Mouse (Mus musculus) lung, embryonic 14.5 days (tissue): Measurements from ENCODE around the gene Cd93. TPM values are rescaled to one million over a fixed set of nuclear protein-coding genes. Genes with fewer than 3 reads are reported as not detected.
A peak's percentile ranks its signal among the peaks of the same experiment; 100 is the strongest.

ENCODE experiments used
- ATAC-seq: fragments of 200-750 bp; cut with Nextera tagmentation; 2 replicates; pipeline ENCODE4 v1.8.0; 2017; ENCODE audit warnings: mild to moderate bottlenecking, moderate TSS enrichment, moderate library complexity; ENCODE audit not compliant: insufficient read depth
- DNase-seq: peaks from one replicate; pipeline ENCODE4 v3.0.0-alpha.2; 2015
- H3K27ac ChIP-seq: fragments of 300-500 bp; sonication (generic); 2 replicates; pipeline ENCODE4 v1.5.1; 2014; ENCODE audit warnings: low read depth, mild to moderate bottlenecking, moderate library complexity
- H3K27me3 ChIP-seq: fragments of 300-500 bp; sonication (generic); 2 replicates; pipeline ENCODE4 v1.6.1; 2014; ENCODE audit warnings: low read length, control low read depth; ENCODE audit not compliant: insufficient read depth
- H3K36me3 ChIP-seq: fragments of 300-500 bp; sonication (generic); 2 replicates; pipeline ENCODE4 v1.6.1; 2014; ENCODE audit warnings: control low read depth; ENCODE audit not compliant: insufficient read depth
- H3K4me1 ChIP-seq: fragments of 300-500 bp; sonication (generic); 2 replicates; pipeline ENCODE4 v1.6.1; 2014; ENCODE audit warnings: antibody characterized with exemption, control low read depth; ENCODE audit not compliant: insufficient read depth
- H3K4me2 ChIP-seq: fragments of 300-500 bp; sonication (generic); 2 replicates; pipeline ENCODE4 v1.6.1; 2014; ENCODE audit warnings: mild to moderate bottlenecking
- H3K4me3 ChIP-seq: fragments of 300-500 bp; sonication (generic); 2 replicates; pipeline ENCODE4 v1.5.1; 2014; ENCODE audit warnings: low read depth, low read length
- H3K9ac ChIP-seq: fragments of 300-500 bp; sonication (generic); 2 replicates; pipeline ENCODE4 v1.6.1; 2014
- H3K9me3 ChIP-seq: fragments of 300-500 bp; sonication (generic); 2 replicates; pipeline ENCODE4 v1.6.1; 2016; ENCODE audit warnings: low read depth, low read length, control low read depth
- CTCF ChIP-seq: IDR thresholded peaks from 2 replicates; pipeline ENCODE4 v1.5.1; 2016; ENCODE audit warnings: antibody characterized with exemption, low read depth
- WGBS: fragments of 180-500 bp; shearing (Covaris S2); extraction: QIAGEN DNeasy Blood & Tissue Kit; methylation state at CpG from one replicate; pipeline ENCODE4 v1.1.7; 2014; 5-methylcytosine and 5-hydroxymethylcytosine counted together
- polyA plus RNA-seq: library from polyadenylated mRNA; unstranded; fragments of >200 nt; fragmentation: Nextera tagmentation; extraction: Ambion mirVana; gene quantifications from 2 replicates; pipeline ENCODE4 v1.2.1, GENCODE M21; 2014

Cd93 gene
- polyA plus RNA-seq, result 33.7 and 34.4 TPM in 2 replicates

GRCm38 (mm10) chr2:148443249-148443958 lies at the start of gene Cd93:
TSS of gene Cd93 (minus strand) at chr2:148443563.
- Histone ChIP-seq H3K9ac (peak within 1 kb of the TSS; percentile 55), H3K9me3 (no peaks in the 10 kb centered on the region), H3K27me3 (no peaks in the 10 kb centered on the region), H3K4me1 (peaks cover 12% of the 10 kb centered on the region), H3K27ac (peak within 1 kb of the TSS; percentile 86), H3K36me3 (no peaks in the 10 kb centered on the region; the same call in 1 of the 2 replicates), H3K4me2 (peak within 1 kb of the TSS; percentile 42), H3K4me3 (peak within 1 kb of the TSS; percentile 34)
- ATAC-seq (peak; percentile 74), DNase-seq (peak; percentile 69)
- WGBS, result 36% methylated on average over 13 of the region's 13 CpGs
- TF ChIP-seq CTCF, result no peak

GRCm38 (mm10) chr2:148492108-148492507 lies 48.7 kb upstream of the Cd93 start:
- ATAC-seq, result no peak; the same call in 1 of the 2 replicates
- Histone ChIP-seq H3K4me1 (no peaks in the 10 kb centered on the region), H3K27me3 (no peaks in the 10 kb centered on the region), H3K4me2 (no peak overlapping the region), H3K9ac (no peak overlapping the region), H3K27ac (no peak overlapping the region), H3K4me3 (no peak overlapping the region), H3K36me3 (no peaks in the 10 kb centered on the region), H3K9me3 (no peaks in the 10 kb centered on the region)
- TF ChIP-seq CTCF, result no peak
- WGBS, result 27% methylated on average over 4 of the region's 4 CpGs
- peak; percentile 31 for DNase-seq

- WGBS, result 27% methylated on average over 6 of the region's 6 CpGs
- Histone ChIP-seq H3K9me3 (no peaks in the 10 kb centered on the region), H3K27me3 (no peaks in the 10 kb centered on the region), H3K4me2 (no peak overlapping the region), H3K4me3 (no peak overlapping the region), H3K4me1 (no peaks in the 10 kb centered on the region), H3K9ac (no peak overlapping the region), H3K27ac (0 out of 2 replicates have a peak overlapping the region, but pooled peaks have one; percentile 32), H3K36me3 (no peaks in the 10 kb centered on the region)
- DNase-seq (peak; percentile 51), ATAC-seq (peak; percentile 64)
- TF ChIP-seq CTCF, result no peak
These were observed 46.8 kb upstream of the Cd93 start for GRCm38 (mm10) chr2:148490150-148490549.

GRCm38 (mm10) chr2:148488885-148489284 lies 45.5 kb upstream of the Cd93 start:
- no peaks in the 10 kb centered on the region for H3K4me1 ChIP-seq
- no peak for ATAC-seq
- WGBS, result 91% methylated on average over 2 of the region's 2 CpGs
- H3K4me3 ChIP-seq, result no peak overlapping the region
- H3K4me2 ChIP-seq, result no peak overlapping the region
- no peak for TF ChIP-seq CTCF
- DNase-seq, result no peak
- H3K27me3 ChIP-seq, result no peaks in the 10 kb centered on the region
- no peak overlapping the region for H3K9ac ChIP-seq
- H3K36me3 ChIP-seq, result no peaks in the 10 kb centered on the region
- H3K9me3 ChIP-seq, result no peaks in the 10 kb centered on the region
- H3K27ac ChIP-seq, result no peak overlapping the region

- 87% methylated on average over 4 of the region's 4 CpGs for WGBS
These were observed 42.2 kb upstream of the Cd93 start for GRCm38 (mm10) chr2:148485576-148485975.

GRCm38 (mm10) chr2:148480376-148480775 lies 37.0 kb upstream of the Cd93 start:
- DNase-seq (no peak), ATAC-seq (no peak)
- Histone ChIP-seq H3K4me2 (no peak overlapping the region), H3K9me3 (no peaks in the 10 kb centered on the region), H3K4me1 (peaks cover 6% of the 10 kb centered on the region; the same call in 1 of the 2 replicates), H3K9ac (no peak overlapping the region), H3K27ac (no peak overlapping the region), H3K36me3 (no peaks in the 10 kb centered on the region), H3K4me3 (no peak overlapping the region), H3K27me3 (no peaks in the 10 kb centered on the region)
- WGBS, result 69% methylated on average over 8 of the region's 8 CpGs
- no peak for TF ChIP-seq CTCF

More at GRCm38 (mm10) chr2:148485576-148485975, 42.2 kb upstream of the Cd93 start:
- Histone ChIP-seq H3K4me3 (no peak overlapping the region), H3K9me3 (no peaks in the 10 kb centered on the region), H3K27ac (no peak overlapping the region), H3K27me3 (no peaks in the 10 kb centered on the region), H3K4me2 (no peak overlapping the region), H3K36me3 (no peaks in the 10 kb centered on the region), H3K4me1 (no peaks in the 10 kb centered on the region), H3K9ac (no peak overlapping the region)
- no peak for TF ChIP-seq CTCF
- ATAC-seq (no peak), DNase-seq (no peak)

- Histone ChIP-seq H3K4me3 (no peak overlapping the region), H3K9me3 (no peaks in the 10 kb centered on the region), H3K36me3 (no peaks in the 10 kb centered on the region), H3K4me1 (peaks cover 6% of the 10 kb centered on the region; the same call in 1 of the 2 replicates), H3K27ac (peak overlapping the region; percentile 3), H3K9ac (no peak overlapping the region), H3K27me3 (no peaks in the 10 kb centered on the region), H3K4me2 (no peak overlapping the region)
- DNase-seq (peak; percentile 76), ATAC-seq (peak; percentile 60; the same call in 1 of the 2 replicates)
- TF ChIP-seq CTCF, result no peak
- 29% methylated on average over 3 of the region's 3 CpGs for WGBS
These were observed 34.9 kb upstream of the Cd93 start for GRCm38 (mm10) chr2:148478141-148478701.
